Mouse (Mus musculus) megakaryocyte-erythroid progenitor cell, adult 5 weeks (primary cell): Measurements from ENCODE around the gene Ube2m. TPM values are rescaled to one million over a fixed set of nuclear protein-coding genes. Genes with fewer than 3 reads are reported as not detected.

ENCODE experiments used
- polyA plus RNA-seq: library from polyadenylated mRNA; stranded (reverse); fragments of >175 nt; gene quantifications from 2 replicates; pipeline ENCODE4 v1.2.3, GENCODE M21; 2012

Gene Ube2m
- 259 and 281 TPM in 2 replicates for polyA plus RNA-seq

GRCm38 (mm10) chr7:13037901-13038555, at the start of gene Ube2m:
TSS of gene Ube2m (minus strand) at chr7:13038275.

GRCm38 (mm10) chr7:13054287-13055010, 16.4 kb upstream of the Ube2m start, which contains the start of gene Mzf1:
TSS of gene Mzf1 (minus strand) at chr7:13054764.

GRCm38 (mm10) chr7:13034148-13034977, 3.7 kb downstream of the Ube2m start, which contains the start of gene Chmp2a:
TSS of gene Chmp2a (minus strand) at chr7:13034807.

GRCm38 (mm10) chr7:13010005-13010908, 27.8 kb downstream of the Ube2m start, which contains the start of gene Zbtb45:
TSS of gene Zbtb45 (minus strand) at chr7:13010034.

GRCm38 (mm10) chr7:12998851-12999250, 39.2 kb downstream of the Ube2m start, which contains the start of gene Trim28:
TSS of gene Trim28 (plus strand) at chr7:12999114.

GRCm38 (mm10) chr7:12998053-12998452, 40.0 kb downstream of the Ube2m start, which contains the start of gene Slc27a5:
TSS of gene Slc27a5 (minus strand) at chr7:12998192.

Other genes with a start within 250 kb of the Ube2m start
- 2.8 and 5.4 TPM in 2 replicates for gene Zscan18, start 234.6 kb downstream of the Ube2m start, polyA plus RNA-seq
- 0.15 and 0.24 TPM in 2 replicates for gene Zfp329, start 219.4 kb downstream of the Ube2m start, polyA plus RNA-seq
- gene Zfp110, start 203.5 kb downstream of the Ube2m start, polyA plus RNA-seq, result 1.4 and 2.0 TPM in 2 replicates
- 0.24 and 0.38 TPM in 2 replicates for gene Zfp128, start 157.1 kb downstream of the Ube2m start, polyA plus RNA-seq
- 2.4 and 3.0 TPM in 2 replicates for gene Zscan22, start 140.5 kb downstream of the Ube2m start, polyA plus RNA-seq
- gene Rps5, start 116.0 kb downstream of the Ube2m start, polyA plus RNA-seq, result 3,057 and 3,219 TPM in 2 replicates
- 2.0 and 2.5 TPM in 2 replicates for gene Rnf225, start 110.9 kb downstream of the Ube2m start, polyA plus RNA-seq
- 3.0 and 3.8 TPM in 2 replicates for gene Zfp324, start 72.4 kb downstream of the Ube2m start, polyA plus RNA-seq
- 4.6 and 4.9 TPM in 2 replicates for gene Zfp446, start 60.4 kb downstream of the Ube2m start, polyA plus RNA-seq
- not detected in 2 replicates for gene Slc27a5, start 40.1 kb downstream of the Ube2m start, polyA plus RNA-seq
- 371 and 417 TPM in 2 replicates for gene Trim28, start 39.2 kb downstream of the Ube2m start, polyA plus RNA-seq
- gene Zbtb45, start 28.2 kb downstream of the Ube2m start, polyA plus RNA-seq, result 75.2 and 96.9 TPM in 2 replicates
- gene Chmp2a, start 3.5 kb downstream of the Ube2m start, polyA plus RNA-seq, result 222 and 231 TPM in 2 replicates
- gene Mzf1, start 16.5 kb upstream of the Ube2m start, polyA plus RNA-seq, result 1.3 and 1.6 TPM in 2 replicates
- gene Vmn1r85, start 56.9 kb upstream of the Ube2m start, polyA plus RNA-seq, result 0.01 TPM in 1 of 2 replicates, not detected in the other
- gene Vmn1r86, start 81.6 kb upstream of the Ube2m start, polyA plus RNA-seq, result not detected in 2 replicates
- gene Vmn1r87, start 101.9 kb upstream of the Ube2m start, polyA plus RNA-seq, result 0.02 TPM in 1 of 2 replicates, not detected in the other
- 0.01 TPM in 2 replicates for gene Vmn1r88, start 121.3 kb upstream of the Ube2m start, polyA plus RNA-seq
- gene Vmn1r89, start 174.7 kb upstream of the Ube2m start, polyA plus RNA-seq, result not detected in 2 replicates
- gene Lig1, start 239.0 kb upstream of the Ube2m start, polyA plus RNA-seq, result 63.9 and 82.8 TPM in 2 replicates
- 1.2 and 1.8 TPM in 2 replicates for gene Zswim9, start 240.4 kb upstream of the Ube2m start, polyA plus RNA-seq